Comparison of ENCODE assay signal across 33 mouse cellular contexts in genomic region chr6:93076681-93077080, GRCm38 (mm10).
"Had no signal": no experiment of that assay in that cellular context is flagged by ENCODE, and none has a peak within 500 bp of the region (broad histone marks: within the 10 kb centered on the region; RNA-seq: fewer than 3 reads in every experiment).

No protein-coding gene starts in this region.

- H3K4me2 ChIP-seq: heart, embryonic 11.5 days; heart, embryonic 12.5 days; heart, embryonic 13.5 days; heart, embryonic 15.5 days; hindbrain, embryonic 12.5 days; hindbrain, embryonic 13.5 days; hindbrain, embryonic 14.5 days; hindbrain, embryonic 15.5 days; intestine, embryonic 15.5 days; kidney, embryonic 15.5 days had no signal

- DNase-seq: heart, postnatal 10 days; heart, postnatal 14 days; heart, postnatal 36 days; heart, postnatal 4 days; kidney, adult 11 months; kidney, adult 18-20 months; kidney, adult 2 months; kidney, adult 8-10 months; kidney, adult 9 months; kidney, postnatal 10 days; kidney, postnatal 14 days; kidney, postnatal 25 days; kidney, postnatal 36 days; kidney, postnatal 4 days; layer of hippocampus, adult 9-11 months had no signal

- H3K9ac ChIP-seq: heart, embryonic 12.5 days; heart, embryonic 13.5 days; heart, embryonic 15.5 days; hindbrain, embryonic 12.5 days; hindbrain, embryonic 13.5 days; hindbrain, embryonic 14.5 days; hindbrain, embryonic 15.5 days; intestine, embryonic 15.5 days; kidney, embryonic 15.5 days had no signal

- H3K36me3 ChIP-seq: heart, embryonic 10.5 days; heart, embryonic 12.5 days; heart, embryonic 13.5 days; heart, embryonic 15.5 days; hindbrain, embryonic 10.5 days; hindbrain, embryonic 12.5 days; hindbrain, embryonic 13.5 days; hindbrain, embryonic 15.5 days; intestine, embryonic 15.5 days; kidney, embryonic 15.5 days had no signal

- H3K4me3 ChIP-seq: heart, embryonic 10.5 days; heart, embryonic 12.5 days; heart, embryonic 13.5 days; heart, embryonic 15.5 days; hindbrain, embryonic 10.5 days; hindbrain, embryonic 12.5 days; hindbrain, embryonic 13.5 days; hindbrain, embryonic 15.5 days; intestine, embryonic 15.5 days; kidney, embryonic 15.5 days; layer of hippocampus, adult 2 months; left cerebral cortex, adult 2 months had no signal

- H3K27ac ChIP-seq: heart, embryonic 10.5 days; heart, embryonic 13.5 days; heart, embryonic 15.5 days; hindbrain, embryonic 10.5 days; hindbrain, embryonic 12.5 days; hindbrain, embryonic 13.5 days; hindbrain, embryonic 14.5 days; hindbrain, embryonic 15.5 days; hindbrain, postnatal 0 days; intestine, embryonic 15.5 days; kidney, embryonic 15.5 days; kidney, postnatal 0 days; left cerebral cortex, adult 2 months had no signal

- ATAC-seq: hindbrain, embryonic 16.5 days; hindbrain, postnatal 0 days; inflammation-experienced regulatory T-cells, adult 6 months had no signal

- H3K4me1 ChIP-seq: heart, embryonic 10.5 days; hindbrain, embryonic 10.5 days; hindbrain, embryonic 13.5 days; hindbrain, embryonic 15.5 days; intestine, embryonic 15.5 days had no signal

- H3K27me3 ChIP-seq: heart, embryonic 12.5 days; heart, embryonic 13.5 days; heart, embryonic 15.5 days; hindbrain, embryonic 12.5 days; hindbrain, embryonic 13.5 days; hindbrain, embryonic 15.5 days; intestine, embryonic 15.5 days; kidney, embryonic 15.5 days had no signal

- H3K9me3 ChIP-seq: heart, embryonic 10.5 days; heart, embryonic 12.5 days; heart, embryonic 13.5 days; heart, embryonic 15.5 days; hindbrain, embryonic 10.5 days; hindbrain, embryonic 12.5 days; hindbrain, embryonic 13.5 days; hindbrain, embryonic 15.5 days; intestine, embryonic 15.5 days; kidney, embryonic 15.5 days had no signal
